In genomic region chr7:49303600-49304411, GRCm38 (mm10) we compare ENCODE assay signal across 8 mouse cellular contexts.
DNase-seq lines count a peak whose midpoint lies in the region; ATAC-seq and TF ChIP-seq lines count a peak whose summit lies in the region.

No protein-coding gene starts in this region.

- peak; percentile 15 for DNase-seq in adrenal gland, adult 2 months
- no peak for DNase-seq in adrenal gland, postnatal 10 days
- no peak for DNase-seq in spleen, adult 2 months (ENCODE audit: low read depth in 1 of 2, low spot score in 2 of 2)
- no peak for DNase-seq in spleen, postnatal 10 days (ENCODE audit: low spot score in 2 of 2)
- DNase-seq in retina, embryonic 14.5 days (ENCODE audit: low spot score) = peak; percentile 42
- no peak for DNase-seq in right cerebral cortex, adult 2 months (ENCODE audit: low spot score in 2 of 2)
- no peak for DNase-seq in layer of hippocampus, postnatal 10 days (ENCODE audit: low spot score in 2 of 2)

- no peaks in the 10 kb centered on the region for H3K9me3 ChIP-seq in limb, embryonic 15.5 days

- H3K4me1 ChIP-seq in spleen, adult 2 months (ENCODE audit: control insufficient read depth, insufficient read depth, insufficient read length) = peaks cover 5% of the 10 kb centered on the region; the same call in 1 of the 2 replicates
- peaks cover 27% of the 10 kb centered on the region for H3K4me1 ChIP-seq in limb, embryonic 15.5 days

- no peak overlapping the region for H3K27ac ChIP-seq in spleen, adult 2 months (ENCODE audit: insufficient read depth, low read length)
- H3K27ac ChIP-seq in limb, embryonic 15.5 days = no peak overlapping the region

- peak overlapping the region; percentile 90 for H3K4me2 ChIP-seq in limb, embryonic 15.5 days

- H3K27me3 ChIP-seq in spleen, adult 2 months (ENCODE audit: control insufficient read depth, insufficient read depth, low read length) = no peaks in the 10 kb centered on the region
- H3K27me3 ChIP-seq in limb, embryonic 15.5 days = no peaks in the 10 kb centered on the region

- ATAC-seq in limb, embryonic 15.5 days (ENCODE audit: insufficient number of reproducible peaks, low FRiP score, low TSS enrichment, low read depth) = no peak

- WGBS in spleen, adult 2 months = 6% methylated on average over 31 of the region's 31 CpGs
- 1% methylated on average over 31 of the region's 31 CpGs for WGBS in limb, embryonic 15.5 days

- peak overlapping the region; percentile 33; the same call in 1 of the 2 replicates for H3K9ac ChIP-seq in limb, embryonic 15.5 days

- no peaks in the 10 kb centered on the region for H3K36me3 ChIP-seq in spleen, adult 2 months (ENCODE audit: control insufficient read depth, insufficient read depth, low read length)
- no peaks in the 10 kb centered on the region for H3K36me3 ChIP-seq in limb, embryonic 15.5 days

- no peak for TF ChIP-seq CTCF in spleen, adult 2 months (IDR thresholded peaks at IDR 0.05; ENCODE audit: extremely low read depth, insufficient read depth, insufficient read length, insufficient replicate concordance)

- TF ChIP-seq POLR2A in spleen, adult 2 months (IDR thresholded peaks at IDR 0.05; ENCODE audit: low read depth, low read length) = no peak

- peak overlapping the region; percentile 39 for H3K4me3 ChIP-seq in spleen, adult 2 months (ENCODE audit: extremely low read depth, insufficient read depth, insufficient read length)
- H3K4me3 ChIP-seq in limb, embryonic 15.5 days = peak overlapping the region; percentile 40

Comparison
In these comparisons a context has a peak if more than half of its experiments do, and no peak if none do; other contexts are left out.
1. DNase-seq: peak in adrenal gland, adult 2 months (single experiment) and retina, embryonic 14.5 days (single experiment); none in adrenal gland, postnatal 10 days (single experiment), spleen, adult 2 months (0 of 2), spleen, postnatal 10 days (0 of 2), right cerebral cortex, adult 2 months (0 of 2) and layer of hippocampus, postnatal 10 days (0 of 2).